Mouse (Mus musculus) liver, embryonic 13.5 days (tissue): ENCODE results near the gene Itgb8. TPM values are rescaled to one million over a fixed set of nuclear protein-coding genes. Genes with fewer than 3 reads are reported as not detected.

Experiments
- ATAC-seq: fragments of 200-750 bp; cut with Nextera tagmentation; 2 replicates; pipeline ENCODE4 v1.8.0; 2017; ENCODE audit warnings: low read depth, mild to moderate bottlenecking, moderate number of reproducible peaks, moderate library complexity
- DNase-seq: peaks from one replicate; pipeline ENCODE4 v3.0.0; 2022
- H3K27ac ChIP-seq: fragments of 300-500 bp; sonication (generic); 2 replicates; pipeline ENCODE4 v1.5.1; 2015; ENCODE audit warnings: moderate library complexity, mild to moderate bottlenecking, inconsistent platforms
- H3K27me3 ChIP-seq: fragments of 300-500 bp; sonication (generic); 2 replicates; pipeline ENCODE4 v1.6.1; 2015; ENCODE audit warnings: mild to moderate bottlenecking, inconsistent platforms
- H3K36me3 ChIP-seq: fragments of 300-500 bp; sonication (generic); 2 replicates; pipeline ENCODE4 v1.6.1; 2015; ENCODE audit warnings: mild to moderate bottlenecking, inconsistent platforms
- H3K4me1 ChIP-seq: fragments of 300-500 bp; sonication (generic); replicated peaks from 2 replicates; pipeline ENCODE4 v1.6.1; 2015; ENCODE audit warnings: inconsistent platforms
- H3K4me2 ChIP-seq: fragments of 300-500 bp; sonication (generic); 2 replicates; pipeline ENCODE4 v1.6.1; 2015; ENCODE audit warnings: inconsistent platforms, mild to moderate bottlenecking, moderate library complexity
- H3K4me3 ChIP-seq: fragments of 300-500 bp; sonication (generic); replicated peaks from 2 replicates; pipeline ENCODE4 v1.5.1; 2015; ENCODE audit warnings: mild to moderate bottlenecking, inconsistent platforms
- H3K9ac ChIP-seq: fragments of 300-500 bp; sonication (generic); 2 replicates; pipeline ENCODE4 v1.6.1; 2015; ENCODE audit warnings: mild to moderate bottlenecking, inconsistent platforms
- H3K9me3 ChIP-seq: fragments of 300-500 bp; sonication (generic); replicated peaks from 2 replicates; pipeline ENCODE4 v1.6.1; 2016; ENCODE audit warnings: inconsistent platforms
- WGBS: fragments of 180-500 bp; shearing (Covaris S2); methylation state at CpG from one replicate; pipeline ENCODE4 v1.1.7; 2015; ENCODE audit not compliant: insufficient replicate concordance; 5-methylcytosine and 5-hydroxymethylcytosine counted together
- polyA plus RNA-seq: library from polyadenylated mRNA; unstranded; fragments of >200 nt; fragmentation: Nextera tagmentation; extraction: Ambion mirVana; gene quantifications from 2 replicates; pipeline ENCODE4 v1.2.1, GENCODE M21; 2015

The Itgb8 gene
- polyA plus RNA-seq, 1 experiment from 2014 or later: 0.12 TPM

DNA sequence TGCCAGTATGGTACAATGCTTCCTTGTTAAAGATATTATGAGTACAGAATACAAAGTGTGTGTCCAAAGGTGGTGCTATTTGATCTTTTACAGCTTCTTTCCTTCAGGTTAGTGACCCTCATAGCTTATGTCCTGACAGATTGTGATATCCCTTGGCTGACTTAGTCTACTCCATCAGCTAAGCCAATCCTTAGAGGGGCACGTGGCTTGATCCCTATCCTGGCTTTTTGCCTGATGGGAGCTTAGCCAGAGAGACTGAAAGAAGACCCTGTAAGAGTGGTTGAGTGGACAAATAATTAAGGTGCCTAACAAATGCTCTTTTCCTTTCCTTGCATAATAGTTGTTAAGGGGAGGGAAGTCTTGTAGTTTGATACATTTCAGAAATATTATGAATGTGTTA lies 73.9 kb downstream of the Itgb8 start:
- H3K4me1 ChIP-seq: no peaks in the 10 kb centered on the region
- H3K36me3 ChIP-seq: no peaks in the 10 kb centered on the region
- DNase-seq (no peak), ATAC-seq (no peak)
- H3K4me3 ChIP-seq: no peak overlapping the region
- no peak overlapping the region for H3K9ac ChIP-seq
- H3K27me3 ChIP-seq: no peaks in the 10 kb centered on the region
- no peak overlapping the region for H3K4me2 ChIP-seq
- no peak overlapping the region for H3K27ac ChIP-seq
- no peaks in the 10 kb centered on the region for H3K9me3 ChIP-seq
- whole genome bisulfite sequencing: 61% methylated on average over 1 of the region's 1 CpGs

DNA sequence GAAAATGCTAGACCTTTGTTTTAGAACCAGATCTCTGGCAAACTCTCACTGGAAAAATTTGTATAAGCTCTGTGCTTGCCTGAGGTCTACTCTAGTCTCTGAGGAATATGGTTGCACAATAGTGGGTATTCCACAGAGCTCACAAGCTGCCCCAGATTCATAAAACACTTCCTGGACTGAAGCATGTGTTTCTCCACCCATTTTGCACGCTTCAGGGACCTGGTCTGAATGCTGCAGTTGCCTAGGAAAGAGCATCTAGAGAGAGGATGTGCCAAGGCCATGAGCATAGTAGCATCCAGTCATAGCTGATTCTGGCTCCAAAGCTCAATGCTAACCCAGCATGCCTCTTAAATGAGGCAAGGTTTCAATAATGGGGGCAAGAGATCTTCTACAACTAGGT lies 74.4 kb downstream of the Itgb8 start:
- Histone ChIP-seq H3K4me1 (no peaks in the 10 kb centered on the region), H3K9me3 (no peaks in the 10 kb centered on the region), H3K27ac (no peak overlapping the region), H3K36me3 (no peaks in the 10 kb centered on the region), H3K4me3 (no peak overlapping the region), H3K9ac (no peak overlapping the region), H3K27me3 (no peaks in the 10 kb centered on the region), H3K4me2 (no peak overlapping the region)
- WGBS: 13% methylated on average over 1 of the region's 1 CpGs
- ATAC-seq (no peak), DNase-seq (no peak)

DNA sequence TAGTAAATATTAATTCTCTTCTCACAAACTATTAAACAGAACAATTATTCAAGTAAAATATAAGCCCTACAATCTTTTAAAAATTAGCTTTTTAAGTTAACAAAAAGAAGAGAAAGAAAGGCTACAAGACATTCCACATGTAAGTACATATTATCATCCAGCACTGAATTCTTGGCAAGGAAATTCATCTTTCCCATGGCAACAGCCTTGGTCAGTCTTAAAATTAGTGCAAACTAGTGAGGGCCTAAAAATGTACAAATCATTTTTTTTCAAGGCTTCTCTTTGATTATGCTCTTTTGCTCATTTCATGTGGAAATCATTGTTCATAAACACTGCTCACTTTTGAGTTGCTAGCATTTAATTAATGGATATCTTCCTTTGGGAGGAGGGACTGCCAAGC lies 77.8 kb downstream of the Itgb8 start:
- H3K36me3 ChIP-seq: no peaks in the 10 kb centered on the region
- DNase-seq: no peak
- no peak overlapping the region for H3K4me2 ChIP-seq
- H3K27ac ChIP-seq: no peak overlapping the region
- no peaks in the 10 kb centered on the region for H3K9me3 ChIP-seq
- no peaks in the 10 kb centered on the region for H3K4me1 ChIP-seq
- no peaks in the 10 kb centered on the region for H3K27me3 ChIP-seq
- H3K4me3 ChIP-seq: no peak overlapping the region
- no peak for ATAC-seq
- H3K9ac ChIP-seq: no peak overlapping the region

DNA sequence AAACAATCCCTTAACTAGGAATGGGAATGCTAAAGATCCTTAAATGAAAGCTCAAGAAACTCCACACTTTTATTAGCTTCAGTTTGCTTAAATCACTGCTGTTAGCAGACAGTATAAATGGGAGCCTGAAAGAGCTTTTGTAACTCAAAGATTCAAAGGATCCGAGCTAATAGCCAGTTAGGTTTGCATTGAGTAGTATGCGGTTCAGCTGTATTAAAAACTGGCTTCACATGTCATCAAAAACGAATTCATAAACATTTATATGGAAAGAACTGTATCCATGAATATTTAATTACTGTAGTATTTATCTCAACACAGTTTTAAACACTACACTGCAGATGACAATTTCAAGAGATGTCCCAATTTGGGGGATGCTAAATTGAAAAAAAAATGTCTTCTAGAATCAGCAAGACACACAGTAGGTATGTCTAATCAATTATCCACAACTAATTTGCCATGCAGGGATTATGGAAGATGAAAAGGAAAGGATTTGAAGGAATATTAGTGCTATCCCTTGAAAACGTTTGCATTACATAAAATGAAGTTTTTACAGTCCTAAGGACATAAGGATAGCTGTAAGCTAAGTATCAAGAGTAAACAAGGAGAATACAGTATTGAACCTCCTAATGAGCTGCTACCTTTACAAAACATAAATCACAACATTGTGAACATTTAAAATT lies 79.2 kb downstream of the Itgb8 start:
- Histone ChIP-seq H3K4me1 (no peaks in the 10 kb centered on the region), H3K9me3 (no peaks in the 10 kb centered on the region), H3K27me3 (no peaks in the 10 kb centered on the region), H3K4me2 (no peak overlapping the region), H3K4me3 (no peak overlapping the region), H3K9ac (no peak overlapping the region), H3K36me3 (no peaks in the 10 kb centered on the region), H3K27ac (no peak overlapping the region)
- ATAC-seq (no peak), DNase-seq (no peak)
- 45% methylated on average over 4 of the region's 4 CpGs for WGBS

DNA sequence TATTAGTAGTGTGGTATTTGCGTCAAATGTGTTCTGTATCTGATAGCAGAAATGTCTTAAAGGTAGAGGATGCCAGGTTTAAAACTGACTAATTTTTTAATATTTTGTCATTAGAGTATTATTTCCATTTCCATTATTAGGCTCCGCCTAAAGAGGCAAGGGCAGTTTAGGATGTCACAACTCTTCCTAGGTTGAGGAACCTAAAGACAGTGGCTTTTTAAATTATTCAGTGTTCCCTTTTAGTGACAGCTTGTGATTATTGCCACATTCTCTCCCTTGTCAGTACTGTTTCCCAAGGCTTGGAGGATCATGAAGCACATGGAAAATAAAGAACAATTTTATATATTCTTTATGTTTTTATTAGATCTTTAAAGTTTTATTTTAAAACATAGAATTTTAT lies 80.9 kb downstream of the Itgb8 start:
- Histone ChIP-seq H3K9ac (no peak overlapping the region), H3K9me3 (no peaks in the 10 kb centered on the region), H3K4me2 (no peak overlapping the region), H3K4me1 (no peaks in the 10 kb centered on the region), H3K36me3 (no peaks in the 10 kb centered on the region), H3K4me3 (no peak overlapping the region), H3K27me3 (no peaks in the 10 kb centered on the region), H3K27ac (no peak overlapping the region)
- WGBS: 63% methylated on average over 2 of the region's 2 CpGs
- no peak for DNase-seq
- no peak for ATAC-seq

DNA sequence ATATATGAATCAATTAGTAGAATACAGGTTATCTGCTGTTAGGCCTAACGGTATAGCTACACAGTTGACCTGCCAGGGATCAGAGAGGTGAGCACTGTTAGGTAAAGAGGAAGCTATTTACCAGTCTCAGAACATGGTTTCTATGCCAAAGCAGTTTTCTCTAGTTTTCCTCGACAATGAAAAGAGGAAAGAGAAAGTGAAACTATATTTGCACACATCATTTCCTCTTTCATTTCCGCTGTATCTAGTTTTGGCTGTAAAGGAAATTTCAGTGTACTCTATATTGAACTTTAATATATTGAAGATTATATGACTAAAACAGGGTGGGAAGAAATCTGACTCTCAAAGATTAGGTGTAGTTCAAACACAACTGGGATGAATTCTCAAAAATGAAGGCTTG lies 81.5 kb downstream of the Itgb8 start:
- 37% methylated on average over 3 of the region's 3 CpGs for WGBS
- no peak for ATAC-seq
- Histone ChIP-seq H3K9ac (no peak overlapping the region), H3K4me2 (no peak overlapping the region), H3K4me1 (no peaks in the 10 kb centered on the region), H3K36me3 (no peaks in the 10 kb centered on the region), H3K27ac (no peak overlapping the region), H3K9me3 (no peaks in the 10 kb centered on the region), H3K4me3 (no peak overlapping the region), H3K27me3 (no peaks in the 10 kb centered on the region)
- no peak for DNase-seq

DNA sequence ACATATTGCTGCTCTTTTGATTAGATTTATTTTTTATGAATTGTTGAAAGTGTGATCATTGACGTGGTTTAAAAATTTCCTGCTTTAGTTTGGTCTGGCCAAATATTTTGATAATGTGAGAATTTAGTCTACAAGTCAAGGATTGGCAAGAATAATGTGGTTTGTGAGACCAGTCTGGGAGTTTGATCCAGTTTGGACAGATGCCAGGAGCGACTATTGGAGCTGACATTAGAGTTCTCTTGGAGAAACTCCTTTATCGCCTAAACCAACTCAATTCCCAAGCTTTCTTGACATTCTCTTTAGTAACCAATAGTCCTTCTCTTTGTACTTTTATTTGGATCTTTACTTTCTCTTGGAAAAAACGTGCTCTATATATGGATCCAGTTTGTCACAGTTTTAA lies 83.0 kb downstream of the Itgb8 start:
- DNase-seq (no peak), ATAC-seq (no peak)
- Histone ChIP-seq H3K27me3 (no peaks in the 10 kb centered on the region), H3K4me1 (no peaks in the 10 kb centered on the region), H3K36me3 (no peaks in the 10 kb centered on the region), H3K9ac (no peak overlapping the region), H3K9me3 (no peaks in the 10 kb centered on the region), H3K4me3 (no peak overlapping the region), H3K27ac (no peak overlapping the region), H3K4me2 (no peak overlapping the region)
- WGBS: 63% methylated on average over 4 of the region's 4 CpGs

DNA sequence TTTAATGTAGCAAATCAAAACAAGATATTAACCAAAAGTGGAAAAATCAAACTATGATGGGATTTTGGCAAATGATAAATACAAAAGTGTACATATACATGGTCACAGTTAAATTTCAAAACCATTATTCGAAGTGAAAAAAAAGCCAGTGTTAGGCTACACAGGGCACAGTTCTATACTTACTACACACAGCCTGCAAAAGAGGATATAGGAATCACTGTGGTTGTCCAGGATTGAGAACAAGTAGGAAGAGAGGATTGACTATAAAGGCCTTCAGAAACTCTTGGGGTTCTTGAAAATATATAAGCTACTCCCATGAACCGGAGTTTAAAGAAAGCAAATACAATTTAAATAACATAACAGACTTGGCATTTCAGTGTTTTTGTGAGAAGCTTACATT lies 87.6 kb downstream of the Itgb8 start:
- H3K9ac ChIP-seq: no peak overlapping the region
- H3K27ac ChIP-seq: no peak overlapping the region
- no peaks in the 10 kb centered on the region for H3K4me1 ChIP-seq
- H3K4me2 ChIP-seq: no peak overlapping the region
- DNase-seq (no peak), ATAC-seq (no peak)
- H3K27me3 ChIP-seq: no peaks in the 10 kb centered on the region
- H3K9me3 ChIP-seq: no peaks in the 10 kb centered on the region
- no peak overlapping the region for H3K4me3 ChIP-seq
- WGBS: 60% methylated on average over 2 of the region's 2 CpGs
- no peaks in the 10 kb centered on the region for H3K36me3 ChIP-seq

DNA sequence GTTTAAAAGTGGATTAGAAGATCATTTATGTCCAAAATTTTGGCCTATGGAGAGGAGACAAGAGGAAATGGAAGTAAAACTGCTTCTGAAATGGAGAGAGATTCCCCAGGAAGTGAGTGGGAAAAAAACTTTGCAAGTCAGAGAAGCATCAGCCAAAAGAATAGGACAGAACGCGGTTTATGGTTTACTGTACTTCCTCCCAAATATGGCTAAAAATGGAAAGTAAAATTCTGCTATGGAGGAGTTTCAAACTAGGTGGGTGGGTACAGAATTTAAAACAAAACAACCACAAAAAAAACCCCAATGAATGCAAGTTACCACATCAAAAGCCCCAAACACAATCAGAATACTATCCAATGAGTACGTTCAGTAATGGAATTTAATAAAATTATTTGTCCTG lies 90.8 kb downstream of the Itgb8 start:
- no peaks in the 10 kb centered on the region for H3K9me3 ChIP-seq
- no peak overlapping the region for H3K4me2 ChIP-seq
- H3K4me3 ChIP-seq: no peak overlapping the region
- no peak for DNase-seq
- H3K27ac ChIP-seq: no peak overlapping the region
- H3K27me3 ChIP-seq: no peaks in the 10 kb centered on the region
- no peak for ATAC-seq
- no peak overlapping the region for H3K9ac ChIP-seq
- WGBS: 45% methylated on average over 3 of the region's 3 CpGs
- H3K36me3 ChIP-seq: no peaks in the 10 kb centered on the region
- no peaks in the 10 kb centered on the region for H3K4me1 ChIP-seq

DNA sequence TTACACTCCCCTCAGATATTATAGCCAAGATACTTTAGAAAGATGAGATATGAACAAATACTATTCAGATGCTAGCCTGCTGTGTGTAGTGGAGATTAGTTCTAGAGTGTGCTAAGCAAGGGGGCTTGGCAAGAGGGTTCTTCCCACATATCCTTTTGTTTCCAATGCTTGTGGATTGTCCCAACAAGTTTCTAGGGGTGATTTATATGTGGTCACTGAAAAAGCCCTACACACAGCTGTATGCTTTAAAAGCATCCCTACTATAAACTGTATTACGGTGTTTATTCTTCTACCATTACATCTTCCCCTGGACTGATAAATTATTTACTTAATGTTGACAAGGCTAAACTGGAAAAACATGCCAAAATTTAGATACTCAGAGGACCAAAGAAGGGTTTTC lies 92.6 kb downstream of the Itgb8 start:
- DNase-seq (no peak), ATAC-seq (no peak)
- Histone ChIP-seq H3K9ac (no peak overlapping the region), H3K9me3 (no peaks in the 10 kb centered on the region), H3K27me3 (no peaks in the 10 kb centered on the region), H3K27ac (no peak overlapping the region), H3K4me2 (no peak overlapping the region), H3K36me3 (no peaks in the 10 kb centered on the region), H3K4me3 (no peak overlapping the region), H3K4me1 (no peaks in the 10 kb centered on the region)
- WGBS: 74% methylated on average over 1 of the region's 1 CpGs

DNA sequence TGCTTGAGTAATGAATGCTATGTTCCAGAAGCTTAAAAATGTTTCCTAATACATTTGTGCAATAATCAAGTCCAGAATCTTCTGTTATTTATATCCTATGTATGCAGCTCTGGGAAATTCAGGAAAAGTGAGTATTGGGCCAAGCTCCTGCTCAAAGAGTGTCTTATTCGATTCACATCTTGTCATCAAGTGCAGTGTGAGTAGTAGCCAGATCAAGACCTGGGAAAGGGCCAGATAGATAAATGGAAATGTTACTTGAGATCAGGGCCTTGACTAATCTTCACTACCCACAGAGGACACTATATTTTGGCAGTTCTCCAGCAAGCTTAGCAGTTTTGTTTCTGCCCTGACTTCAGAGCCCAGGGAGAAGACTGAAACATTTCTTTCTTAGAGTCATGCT lies 100.7 kb downstream of the Itgb8 start:
- H3K9me3 ChIP-seq: no peaks in the 10 kb centered on the region
- no peak overlapping the region for H3K4me2 ChIP-seq
- no peak overlapping the region for H3K9ac ChIP-seq
- no peaks in the 10 kb centered on the region for H3K36me3 ChIP-seq
- H3K27ac ChIP-seq: no peak overlapping the region
- DNase-seq (no peak), ATAC-seq (no peak)
- H3K4me3 ChIP-seq: no peak overlapping the region
- WGBS: 26% methylated on average over 1 of the region's 1 CpGs
- H3K27me3 ChIP-seq: no peaks in the 10 kb centered on the region
- H3K4me1 ChIP-seq: no peaks in the 10 kb centered on the region

DNA sequence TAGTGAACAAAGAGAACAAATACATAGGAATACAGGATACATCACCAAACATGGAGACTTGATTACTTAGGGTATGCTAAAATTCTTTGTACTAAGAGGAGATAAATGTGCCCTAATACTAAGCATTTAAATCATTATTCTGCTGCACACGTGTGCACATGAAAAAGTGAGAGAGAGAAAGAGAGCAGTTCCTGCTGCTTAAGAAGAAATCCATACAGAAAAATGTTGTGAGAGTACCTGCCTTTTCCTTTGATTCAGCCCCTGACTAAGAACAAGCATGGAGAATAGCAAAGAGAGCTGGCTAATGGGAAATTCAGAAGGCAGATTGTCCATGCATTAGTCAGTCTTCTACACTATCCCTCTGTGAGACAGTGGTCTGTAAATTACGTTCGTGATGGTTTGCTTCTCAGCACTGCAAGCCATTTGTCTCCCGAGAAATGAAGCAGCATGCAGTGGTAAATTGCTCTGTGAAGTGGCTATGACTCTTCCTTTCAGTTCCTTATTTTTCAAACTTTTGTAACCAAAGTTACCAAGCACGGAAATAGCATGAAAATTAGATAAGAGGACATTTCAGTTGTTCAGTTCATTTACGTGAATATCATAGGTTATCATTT lies 125.0 kb downstream of the Itgb8 start:
- 34% methylated on average over 6 of the region's 6 CpGs for WGBS
- no peaks in the 10 kb centered on the region for H3K9me3 ChIP-seq
- no peak overlapping the region for H3K4me3 ChIP-seq
- H3K27ac ChIP-seq: no peak overlapping the region
- H3K4me2 ChIP-seq: no peak overlapping the region
- no peaks in the 10 kb centered on the region for H3K27me3 ChIP-seq
- no peak overlapping the region for H3K9ac ChIP-seq
- DNase-seq (no peak), ATAC-seq (no peak)
- H3K4me1 ChIP-seq: no peaks in the 10 kb centered on the region
- no peaks in the 10 kb centered on the region for H3K36me3 ChIP-seq
